Mouse (Mus musculus) embryonic fibroblast, embryonic 13.5 days (primary cell): ENCODE measurements around the gene Rxfp3.

ENCODE experiments used
- CTCF ChIP-seq: IDR thresholded peaks from 2 replicates; pipeline ENCODE4 v1.5.1; 2011; ENCODE audit warnings: mild to moderate bottlenecking, control low read depth, low read length, moderate library complexity, borderline replicate concordance; ENCODE audit not compliant: insufficient read depth
- POLR2A ChIP-seq: IDR thresholded peaks from 2 replicates; pipeline ENCODE4 v1.6.1; 2011; ENCODE audit warnings: low read depth, mild to moderate bottlenecking, control low read depth, low read length, moderate library complexity

DNA sequence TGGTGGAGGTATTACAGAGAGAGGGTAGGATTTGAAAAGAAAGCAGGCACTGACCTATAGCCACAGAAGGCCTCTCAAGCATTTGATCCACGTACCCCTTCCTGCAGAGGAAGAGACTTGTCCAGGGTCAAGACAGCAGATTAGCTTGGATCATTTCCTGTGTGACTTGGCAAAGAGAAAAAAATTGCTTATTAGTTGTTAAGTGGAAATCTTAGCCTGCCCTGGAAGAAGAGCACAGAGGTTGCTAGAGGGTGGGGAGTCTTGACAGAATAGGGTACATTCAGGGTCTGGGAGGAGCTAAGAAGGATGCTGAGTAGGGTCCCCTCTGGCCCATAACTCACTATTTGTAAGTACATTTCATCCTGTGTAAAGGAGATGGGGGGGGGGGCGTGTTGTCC, 26.4 kb upstream of the Rxfp3 start:
- TF ChIP-seq CTCF (no peak), POLR2A (no peak)
